Mouse (Mus musculus) cerebellum, adult 2 months (tissue): ENCODE measurements at regions not wholly inside any gene's neighbourhood (a gene's known extent, or its start where the extent isn't known, plus 50 kb on each side); places are given as distances from the start of the nearest gene placed in this dataset.

Experiments
- CTCF ChIP-seq: fragments of 200-500 bp; IDR thresholded peaks from 2 replicates; pipeline ENCODE4 v1.5.1; 2011; ENCODE audit warnings: low read depth, mild to moderate bottlenecking, control low read depth, low read length, moderate library complexity, borderline replicate concordance; ENCODE audit not compliant: insufficient read depth
- POLR2A ChIP-seq: fragments of 200-500 bp; IDR thresholded peaks from 2 replicates; pipeline ENCODE4 v1.6.1; 2011; ENCODE audit warnings: low read length, control low read depth, borderline replicate concordance; ENCODE audit not compliant: insufficient read depth

DNA sequence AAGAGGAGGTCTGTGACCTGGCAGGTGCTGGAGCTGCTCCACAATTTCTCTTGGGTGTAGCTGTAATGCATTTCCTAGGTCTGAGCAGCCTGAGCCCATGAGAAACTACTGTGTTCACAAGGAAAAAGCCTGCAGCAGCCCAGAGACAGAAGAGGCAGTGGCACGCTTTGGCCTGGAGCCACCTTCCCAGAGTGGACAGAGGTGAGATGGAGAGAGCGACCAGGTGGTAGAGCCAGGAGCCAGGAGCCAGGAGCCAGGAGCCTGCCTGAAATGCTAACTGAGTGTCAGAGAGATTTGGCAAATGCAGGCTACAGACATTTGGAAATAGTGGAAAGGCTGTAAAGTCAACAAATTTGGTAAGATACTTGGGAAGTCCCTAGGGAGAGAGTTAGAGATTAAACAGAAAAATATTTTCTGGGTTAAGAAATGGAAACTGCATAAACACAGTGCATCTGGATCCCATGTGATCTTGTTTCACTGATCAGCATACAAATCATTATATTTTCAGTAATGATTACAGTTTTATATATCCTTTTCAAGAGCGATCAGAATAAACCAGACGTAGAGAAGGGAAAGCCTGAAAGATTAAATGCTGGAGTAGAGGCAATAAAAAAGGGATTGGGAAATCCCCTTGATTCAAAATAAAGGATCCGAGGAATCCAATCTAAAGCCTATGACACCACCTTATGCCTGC lies 660.0 kb upstream of the Sel1l start:
- TF ChIP-seq POLR2A (no peak), CTCF (no peak)
